Mouse (Mus musculus): ENCODE measurements around the gene Rad23a. TPM values are rescaled to one million over a fixed set of nuclear protein-coding genes. Genes with fewer than 3 reads are reported as not detected.

Gene Rad23a
- polyA plus RNA-seq, 1 experiment from 2014 or later = 89.7 TPM

GRCm38 (mm10) chr8:84799999-84800831, 40.2 kb downstream of the Rad23a start, which contains the start of gene Nfix:
Gene Nfix (minus strand): TSS chr8:84800344.
- Histone ChIP-seq H3K9ac (peak within 1 kb of the TSS; percentile 75), H3K4me3 (peak within 1 kb of the TSS; percentile 65), H3K27me3 (replicated peaks) (peaks cover 92% of the 10 kb centered on the region), H3K36me3 (no peaks in the 10 kb centered on the region), H3K4me2 (replicated peaks) (peak within 1 kb of the TSS; percentile 72), H3K27ac (no peak within 1 kb of the TSS), H3K4me1 (peaks cover 25% of the 10 kb centered on the region), H3K9me3 (no peaks in the 10 kb centered on the region)
- peak; percentile 48; the same call in 1 of the 2 replicates for ATAC-seq (ENCODE audit: low FRiP score, low read depth)
- WGBS = 3% methylated on average over 38 of the region's 125 CpGs

- Histone ChIP-seq H3K27ac (no peak overlapping the region), H3K36me3 (no peaks in the 10 kb centered on the region), H3K4me1 (peaks cover 25% of the 10 kb centered on the region), H3K27me3 (replicated peaks) (peaks cover 93% of the 10 kb centered on the region), H3K9ac (peak overlapping the region; percentile 75), H3K4me2 (replicated peaks) (peak overlapping the region; percentile 66), H3K9me3 (no peaks in the 10 kb centered on the region), H3K4me3 (peak overlapping the region; percentile 65)
- ATAC-seq (ENCODE audit: low FRiP score, low read depth) = peak; percentile 39; the same call in 1 of the 2 replicates
- WGBS = under 1% methylated on average over 92 of the region's 108 CpGs
These were observed 41.1 kb downstream of the Rad23a start for GRCm38 (mm10) chr8:84799136-84799931.

- no peak for ATAC-seq (ENCODE audit: low FRiP score, low read depth)
- H3K27ac ChIP-seq = no peak overlapping the region
- H3K36me3 ChIP-seq = no peaks in the 10 kb centered on the region
- 36% methylated on average over 10 of the region's 10 CpGs for WGBS
- peak overlapping the region; percentile 65 for H3K4me3 ChIP-seq
- H3K9ac ChIP-seq = peak overlapping the region; percentile 75
- H3K4me1 ChIP-seq = peaks cover 30% of the 10 kb centered on the region
- H3K27me3 ChIP-seq (replicated peaks) = peaks cover 93% of the 10 kb centered on the region
- H3K9me3 ChIP-seq = no peaks in the 10 kb centered on the region
- H3K4me2 ChIP-seq (replicated peaks) = peak overlapping the region; percentile 66
These were observed 41.9 kb downstream of the Rad23a start for GRCm38 (mm10) chr8:84798446-84799135.

- Histone ChIP-seq H3K27me3 (replicated peaks) (peaks cover 93% of the 10 kb centered on the region), H3K4me2 (replicated peaks) (peak overlapping the region; percentile 66), H3K36me3 (no peaks in the 10 kb centered on the region), H3K4me1 (peaks cover 30% of the 10 kb centered on the region), H3K27ac (no peak overlapping the region), H3K9me3 (no peaks in the 10 kb centered on the region), H3K9ac (0 out of 2 replicates have a peak overlapping the region, but pooled peaks have one; percentile 8), H3K4me3 (no peak overlapping the region)
- WGBS = 70% methylated on average over 6 of the region's 6 CpGs
- no peak for ATAC-seq (ENCODE audit: low FRiP score, low read depth)
These were observed 42.5 kb downstream of the Rad23a start for GRCm38 (mm10) chr8:84797971-84798370.

GRCm38 (mm10) chr8:84797256-84797797, 43.1 kb downstream of the Rad23a start:
- H3K9ac ChIP-seq = no peak overlapping the region
- H3K4me3 ChIP-seq = no peak overlapping the region

GRCm38 (mm10) chr8:84794486-84794885, 46.0 kb downstream of the Rad23a start:
- Histone ChIP-seq H3K27ac (no peak overlapping the region), H3K4me3 (no peak overlapping the region), H3K9me3 (no peaks in the 10 kb centered on the region), H3K9ac (0 out of 2 replicates have a peak overlapping the region, but pooled peaks have one; percentile 1), H3K4me1 (peaks cover 23% of the 10 kb centered on the region), H3K4me2 (replicated peaks) (0 out of 2 replicates have a peak overlapping the region, but pooled peaks have one; percentile 22), H3K36me3 (no peaks in the 10 kb centered on the region), H3K27me3 (replicated peaks) (peaks cover 97% of the 10 kb centered on the region)
- 51% methylated on average over 7 of the region's 7 CpGs for WGBS
- ATAC-seq (ENCODE audit: low FRiP score, low read depth) = no peak

More at GRCm38 (mm10) chr8:84797256-84797797, 43.1 kb downstream of the Rad23a start:
- 75% methylated on average over 15 of the region's 15 CpGs for WGBS
- Histone ChIP-seq H3K27me3 (replicated peaks) (peaks cover 93% of the 10 kb centered on the region), H3K4me1 (peaks cover 30% of the 10 kb centered on the region), H3K9me3 (no peaks in the 10 kb centered on the region), H3K4me2 (replicated peaks) (0 out of 2 replicates have a peak overlapping the region, but pooled peaks have one; percentile 66), H3K27ac (no peak overlapping the region), H3K36me3 (no peaks in the 10 kb centered on the region)
- ATAC-seq (ENCODE audit: low FRiP score, low read depth) = no peak

- Histone ChIP-seq H3K36me3 (no peaks in the 10 kb centered on the region), H3K9ac (no peak overlapping the region), H3K9me3 (no peaks in the 10 kb centered on the region), H3K4me3 (no peak overlapping the region), H3K4me2 (replicated peaks) (peak overlapping the region; percentile 22; the same call in 1 of the 2 replicates), H3K27me3 (replicated peaks) (peaks cover 98% of the 10 kb centered on the region), H3K4me1 (peaks cover 18% of the 10 kb centered on the region), H3K27ac (no peak overlapping the region)
- 54% methylated on average over 13 of the region's 13 CpGs for WGBS
- ATAC-seq (ENCODE audit: low FRiP score, low read depth) = no peak
These were observed 46.5 kb downstream of the Rad23a start for GRCm38 (mm10) chr8:84793791-84794485.

- Histone ChIP-seq H3K4me1 (peaks cover 10% of the 10 kb centered on the region), H3K4me2 (replicated peaks) (no peak overlapping the region), H3K36me3 (no peaks in the 10 kb centered on the region), H3K27me3 (replicated peaks) (peaks cover 98% of the 10 kb centered on the region), H3K9ac (no peak overlapping the region), H3K27ac (no peak overlapping the region), H3K4me3 (no peak overlapping the region), H3K9me3 (no peaks in the 10 kb centered on the region)
- 84% methylated on average over 9 of the region's 9 CpGs for WGBS
- no peak for ATAC-seq (ENCODE audit: low FRiP score, low read depth)
These were observed 47.3 kb downstream of the Rad23a start for GRCm38 (mm10) chr8:84793134-84793533.

- peaks cover 98% of the 10 kb centered on the region for H3K27me3 ChIP-seq (replicated peaks)
- H3K4me3 ChIP-seq = no peak overlapping the region
- WGBS = 75% methylated on average over 12 of the region's 12 CpGs
- no peaks in the 10 kb centered on the region for H3K36me3 ChIP-seq
- H3K9ac ChIP-seq = no peak overlapping the region
- no peaks in the 10 kb centered on the region for H3K9me3 ChIP-seq
- no peak overlapping the region for H3K4me2 ChIP-seq (replicated peaks)
- H3K4me1 ChIP-seq = peaks cover 6% of the 10 kb centered on the region
- no peak overlapping the region for H3K27ac ChIP-seq
- no peak for ATAC-seq (ENCODE audit: low FRiP score, low read depth)
These were observed 48.0 kb downstream of the Rad23a start for GRCm38 (mm10) chr8:84792429-84792947.

- no peaks in the 10 kb centered on the region for H3K36me3 ChIP-seq
- peaks cover 98% of the 10 kb centered on the region for H3K27me3 ChIP-seq (replicated peaks)
- H3K4me3 ChIP-seq = no peak overlapping the region
- H3K9ac ChIP-seq = 0 out of 2 replicates have a peak overlapping the region, but pooled peaks have one; percentile 13
- H3K9me3 ChIP-seq = no peaks in the 10 kb centered on the region
- no peak overlapping the region for H3K27ac ChIP-seq
- H3K4me1 ChIP-seq = peaks cover 10% of the 10 kb centered on the region
- WGBS = 79% methylated on average over 2 of the region's 2 CpGs
- no peak overlapping the region for H3K4me2 ChIP-seq (replicated peaks)
- no peak for ATAC-seq (ENCODE audit: low FRiP score, low read depth)
These were observed 49.9 kb downstream of the Rad23a start for GRCm38 (mm10) chr8:84790537-84790936.

All from neural tube, embryonic 12.5 days (tissue).